Mouse (Mus musculus) brain, adult 2 months (tissue): Measurements from ENCODE around the gene Vmn2r13.
"Not testable (repeated sequence)": the region's sequence is repeated elsewhere in the genome, so short reads cannot be mapped to it uniquely, and the experiment has no call there.

Experiments used
- DNase-seq: peaks from one replicate; pipeline ENCODE4 v3.0.0; 2011; ENCODE audit warnings: low read depth, low spot score

The Vmn2r13 gene

GRCm38 (mm10) chr5:109192099-109192498 is at the start of gene Vmn2r13:
Gene Vmn2r13 (minus strand): TSS chr5:109192199.
- not testable (repeated sequence) for DNase-seq

- no peak for DNase-seq
These were observed 32.6 kb upstream of the Vmn2r13 start, which contains the start of gene Vmn2r14 for GRCm38 (mm10) chr5:109224608-109225007. Gene Vmn2r14 (minus strand): TSS chr5:109224708.

- not testable (repeated sequence) for DNase-seq
These were observed 25.1 kb downstream of the Vmn2r13 start for GRCm38 (mm10) chr5:109166851-109167250.

GRCm38 (mm10) chr5:109160121-109160520 is 31.9 kb downstream of the Vmn2r13 start:
- DNase-seq, result no peak

GRCm38 (mm10) chr5:109159576-109159975 is 32.4 kb downstream of the Vmn2r13 start:
- not testable (repeated sequence) for DNase-seq

- not testable (repeated sequence) for DNase-seq
These were observed 33.2 kb downstream of the Vmn2r13 start for GRCm38 (mm10) chr5:109158488-109159485.

GRCm38 (mm10) chr5:109139546-109139945 is 52.5 kb downstream of the Vmn2r13 start:
- no peak for DNase-seq

GRCm38 (mm10) chr5:109136731-109137130 is 55.3 kb downstream of the Vmn2r13 start:
- DNase-seq, result no peak
